Mouse (Mus musculus): ENCODE measurements around the gene Mdga1.

GRCm38 (mm10) chr17:29916968-29917367, 52.9 kb downstream of the Mdga1 start:
- TF ChIP-seq POLR2A (IDR thresholded peaks at IDR 0.05; ENCODE audit: borderline replicate concordance, control insufficient read depth, low read depth, low read length) (no peak), CTCF (IDR thresholded peaks at IDR 0.05; ENCODE audit: control insufficient read depth, insufficient read depth, low read length) (no peak)
